Mouse (Mus musculus) midbrain, embryonic 13.5 days (tissue): ENCODE results near the gene Ociad2. TPM values are rescaled to one million over a fixed set of nuclear protein-coding genes. Genes with fewer than 3 reads are reported as not detected.

Experiments
- ATAC-seq: fragments of 200-750 bp; cut with Nextera tagmentation; 2 replicates; pipeline ENCODE4 v1.8.0; 2017; ENCODE audit warnings: mild to moderate bottlenecking, moderate TSS enrichment, moderate library complexity
- H3K27ac ChIP-seq: fragments of 300-500 bp; sonication (generic); 2 replicates; pipeline ENCODE4 v1.5.1; 2015; ENCODE audit warnings: inconsistent platforms, mild to moderate bottlenecking, moderate library complexity
- H3K27me3 ChIP-seq: fragments of 300-500 bp; sonication (generic); 2 replicates; pipeline ENCODE4 v1.6.1; 2015; ENCODE audit warnings: mild to moderate bottlenecking, inconsistent platforms
- H3K36me3 ChIP-seq: fragments of 300-500 bp; sonication (generic); 2 replicates; pipeline ENCODE4 v1.6.1; 2015; ENCODE audit warnings: mild to moderate bottlenecking, inconsistent platforms
- H3K4me1 ChIP-seq: fragments of 300-500 bp; sonication (generic); replicated peaks from 2 replicates; pipeline ENCODE4 v1.6.1; 2015; ENCODE audit warnings: inconsistent platforms
- H3K4me2 ChIP-seq: fragments of 300-500 bp; sonication (generic); replicated peaks from 2 replicates; pipeline ENCODE4 v1.6.1; 2015; ENCODE audit warnings: moderate library complexity, mild to moderate bottlenecking, inconsistent platforms
- H3K4me3 ChIP-seq: fragments of 300-500 bp; sonication (generic); replicated peaks from 2 replicates; pipeline ENCODE4 v1.5.1; 2015; ENCODE audit warnings: mild to moderate bottlenecking, inconsistent platforms
- H3K9ac ChIP-seq: fragments of 300-500 bp; sonication (generic); replicated peaks from 2 replicates; pipeline ENCODE4 v1.6.1; 2015; ENCODE audit warnings: mild to moderate bottlenecking, inconsistent platforms
- H3K9me3 ChIP-seq: fragments of 300-500 bp; sonication (generic); 2 replicates; pipeline ENCODE4 v1.6.1; 2016; ENCODE audit warnings: mild to moderate bottlenecking, inconsistent platforms
- WGBS: fragments of 180-500 bp; shearing (Covaris S2); methylation state at CpG from one replicate; pipeline ENCODE4 v1.1.7; 2015; 5-methylcytosine and 5-hydroxymethylcytosine counted together
- polyA plus RNA-seq: library from polyadenylated mRNA; unstranded; fragments of >200 nt; fragmentation: Nextera tagmentation; extraction: Ambion mirVana; gene quantifications from 2 replicates; pipeline ENCODE4 v1.2.1, GENCODE M21; 2015

The Ociad2 gene
- polyA plus RNA-seq, 1 experiment from 2014 or later, result 22.8 TPM

- Histone ChIP-seq H3K36me3 (peaks cover 20% of the 10 kb centered on the region), H3K4me3 (peak overlapping the region; percentile 84), H3K9ac (peak overlapping the region; percentile 92), H3K27me3 (no peaks in the 10 kb centered on the region), H3K4me2 (peak overlapping the region; percentile 78), H3K4me1 (peaks cover 24% of the 10 kb centered on the region), H3K27ac (peak overlapping the region; percentile 95; the same call in 1 of the 2 replicates), H3K9me3 (no peaks in the 10 kb centered on the region)
- WGBS, result 17% methylated on average over 8 of the region's 8 CpGs
- no peak for ATAC-seq
Observed at GRCm38 (mm10) chr5:73293458-73293827, 47.4 kb downstream of the Ociad2 start.

- peak; percentile 100 for ATAC-seq
- peak within 1 kb of the TSS; percentile 78 for H3K4me2 ChIP-seq
- peak within 1 kb of the TSS; percentile 92 for H3K9ac ChIP-seq
- peak within 1 kb of the TSS; percentile 95 for H3K27ac ChIP-seq
- H3K4me1 ChIP-seq, result peaks cover 24% of the 10 kb centered on the region
- peaks cover 16% of the 10 kb centered on the region for H3K36me3 ChIP-seq
- H3K27me3 ChIP-seq, result no peaks in the 10 kb centered on the region
- no peaks in the 10 kb centered on the region for H3K9me3 ChIP-seq
- peak within 1 kb of the TSS; percentile 84 for H3K4me3 ChIP-seq
- WGBS, result under 1% methylated on average over 58 of the region's 58 CpGs
Observed at GRCm38 (mm10) chr5:73292502-73293457, 48.0 kb downstream of the Ociad2 start, which contains the start of gene Ociad1. TSS of gene Ociad1 (plus strand) at chr5:73292784.

GRCm38 (mm10) chr5:73289900-73290299, 50.9 kb downstream of the Ociad2 start:
- Histone ChIP-seq H3K36me3 (peaks cover 2% of the 10 kb centered on the region), H3K27ac (no peak overlapping the region), H3K4me2 (no peak overlapping the region), H3K9me3 (no peaks in the 10 kb centered on the region), H3K4me1 (peaks cover 14% of the 10 kb centered on the region), H3K27me3 (no peaks in the 10 kb centered on the region), H3K4me3 (no peak overlapping the region), H3K9ac (no peak overlapping the region)
- ATAC-seq, result no peak
- 64% methylated on average over 2 of the region's 2 CpGs for WGBS

- no peak overlapping the region for H3K4me2 ChIP-seq
- ATAC-seq, result no peak
- WGBS, result 87% methylated on average over 5 of the region's 5 CpGs
- no peak overlapping the region for H3K9ac ChIP-seq
- H3K36me3 ChIP-seq, result no peaks in the 10 kb centered on the region
- H3K9me3 ChIP-seq, result no peaks in the 10 kb centered on the region
- H3K4me3 ChIP-seq, result no peak overlapping the region
- H3K27me3 ChIP-seq, result no peaks in the 10 kb centered on the region
- H3K4me1 ChIP-seq, result no peaks in the 10 kb centered on the region
- H3K27ac ChIP-seq, result no peak overlapping the region
Observed at GRCm38 (mm10) chr5:73286603-73287002, 54.2 kb downstream of the Ociad2 start.

GRCm38 (mm10) chr5:73285470-73285978, 55.3 kb downstream of the Ociad2 start:
- no peak overlapping the region for H3K4me2 ChIP-seq
- no peak for ATAC-seq
- H3K4me3 ChIP-seq, result no peak overlapping the region
- H3K9ac ChIP-seq, result no peak overlapping the region
- H3K27ac ChIP-seq, result no peak overlapping the region
- no peaks in the 10 kb centered on the region for H3K9me3 ChIP-seq
- H3K4me1 ChIP-seq, result no peaks in the 10 kb centered on the region
- WGBS, result 81% methylated on average over 3 of the region's 3 CpGs
- no peaks in the 10 kb centered on the region for H3K27me3 ChIP-seq
- H3K36me3 ChIP-seq, result no peaks in the 10 kb centered on the region

- Histone ChIP-seq H3K9ac (no peak overlapping the region), H3K4me1 (peaks cover 6% of the 10 kb centered on the region), H3K27ac (no peak overlapping the region), H3K4me2 (no peak overlapping the region), H3K27me3 (no peaks in the 10 kb centered on the region), H3K9me3 (no peaks in the 10 kb centered on the region), H3K36me3 (no peaks in the 10 kb centered on the region), H3K4me3 (no peak overlapping the region)
- no peak for ATAC-seq
Observed at GRCm38 (mm10) chr5:73284046-73284445, 56.8 kb downstream of the Ociad2 start.

- Histone ChIP-seq H3K4me3 (no peak overlapping the region), H3K36me3 (no peaks in the 10 kb centered on the region), H3K4me1 (peaks cover 6% of the 10 kb centered on the region), H3K27me3 (no peaks in the 10 kb centered on the region), H3K9me3 (no peaks in the 10 kb centered on the region), H3K4me2 (no peak overlapping the region), H3K9ac (no peak overlapping the region), H3K27ac (no peak overlapping the region)
- no peak for ATAC-seq
- WGBS, result 81% methylated on average over 4 of the region's 4 CpGs
Observed at GRCm38 (mm10) chr5:73280567-73280850, 60.3 kb downstream of the Ociad2 start.

GRCm38 (mm10) chr5:73279732-73280566, 60.9 kb downstream of the Ociad2 start:
- Histone ChIP-seq H3K9me3 (no peaks in the 10 kb centered on the region), H3K4me2 (no peak overlapping the region), H3K9ac (no peak overlapping the region), H3K36me3 (no peaks in the 10 kb centered on the region), H3K27ac (peak overlapping the region; percentile 31; the same call in 1 of the 2 replicates), H3K4me3 (no peak overlapping the region), H3K27me3 (no peaks in the 10 kb centered on the region), H3K4me1 (peaks cover 6% of the 10 kb centered on the region)
- ATAC-seq, result no peak
- 59% methylated on average over 4 of the region's 4 CpGs for WGBS

- no peaks in the 10 kb centered on the region for H3K27me3 ChIP-seq
- peaks cover 6% of the 10 kb centered on the region for H3K4me1 ChIP-seq
- ATAC-seq, result no peak
- 0 out of 2 replicates have a peak overlapping the region, but pooled peaks have one; percentile 31 for H3K27ac ChIP-seq
- WGBS, result 79% methylated on average over 10 of the region's 10 CpGs
- no peak overlapping the region for H3K4me2 ChIP-seq
- H3K9ac ChIP-seq, result no peak overlapping the region
- H3K9me3 ChIP-seq, result no peaks in the 10 kb centered on the region
- no peaks in the 10 kb centered on the region for H3K36me3 ChIP-seq
- H3K4me3 ChIP-seq, result no peak overlapping the region
Observed at GRCm38 (mm10) chr5:73279190-73279589, 61.6 kb downstream of the Ociad2 start.

GRCm38 (mm10) chr5:73274941-73275340, 65.9 kb downstream of the Ociad2 start:
- H3K4me3 ChIP-seq, result no peak overlapping the region
- H3K4me1 ChIP-seq, result peaks cover 10% of the 10 kb centered on the region
- H3K36me3 ChIP-seq, result no peaks in the 10 kb centered on the region
- no peak for ATAC-seq
- 78% methylated on average over 2 of the region's 2 CpGs for WGBS
- H3K9me3 ChIP-seq, result no peaks in the 10 kb centered on the region
- no peak overlapping the region for H3K4me2 ChIP-seq
- H3K9ac ChIP-seq, result no peak overlapping the region
- no peak overlapping the region for H3K27ac ChIP-seq
- no peaks in the 10 kb centered on the region for H3K27me3 ChIP-seq

- Histone ChIP-seq H3K36me3 (no peaks in the 10 kb centered on the region), H3K4me3 (no peak overlapping the region), H3K4me1 (0 out of 2 replicates have a peak, but pooled peaks cover 4% of the 10 kb centered on the region), H3K9ac (no peak overlapping the region), H3K27ac (no peak overlapping the region), H3K27me3 (no peaks in the 10 kb centered on the region), H3K4me2 (no peak overlapping the region), H3K9me3 (no peaks in the 10 kb centered on the region)
- 60% methylated on average over 4 of the region's 4 CpGs for WGBS
- no peak for ATAC-seq
Observed at GRCm38 (mm10) chr5:73273171-73273570, 67.7 kb downstream of the Ociad2 start.
